Mouse (Mus musculus) G1E-ER4 (cell line): ENCODE results near the gene Tubb2b. TPM values are rescaled to one million over a fixed set of nuclear protein-coding genes. Genes with fewer than 3 reads are reported as not detected.

Source experiments
- GATA1 ChIP-seq: IDR thresholded peaks from one replicate; pipeline ENCODE4 v1.8.0; 2012; ENCODE audit warnings: low read length, inconsistent platforms
- polyA plus RNA-seq: library from polyadenylated mRNA; stranded (reverse); fragments of >175 nt; gene quantifications from 2 replicates; pipeline ENCODE4 v1.2.3, GENCODE M21; 2012

Gene Tubb2b
- polyA plus RNA-seq, 1 experiment, result 0.60 TPM

GRCm38 (mm10) chr13:34149463-34150176 is 19.4 kb upstream of the Tubb2b start:
- no peak for TF ChIP-seq GATA1

- TF ChIP-seq GATA1, result no peak
Measured at GRCm38 (mm10) chr13:34148767-34149392, 18.6 kb upstream of the Tubb2b start.

GRCm38 (mm10) chr13:34148181-34148580 is 17.9 kb upstream of the Tubb2b start:
- no peak for TF ChIP-seq GATA1

- no peak for TF ChIP-seq GATA1
Measured at GRCm38 (mm10) chr13:34146916-34147315, 16.6 kb upstream of the Tubb2b start.

GRCm38 (mm10) chr13:34143389-34143788 is 13.1 kb upstream of the Tubb2b start:
- TF ChIP-seq GATA1, result no peak

GRCm38 (mm10) chr13:34136605-34137004 is 6.3 kb upstream of the Tubb2b start:
- no peak for TF ChIP-seq GATA1

GRCm38 (mm10) chr13:34134276-34134675 is 4.0 kb upstream of the Tubb2b start:
- TF ChIP-seq GATA1, result no peak

- TF ChIP-seq GATA1, result no peak
Measured at GRCm38 (mm10) chr13:34133326-34134071, 3.2 kb upstream of the Tubb2b start.

GRCm38 (mm10) chr13:34132875-34133274 is 2.6 kb upstream of the Tubb2b start:
- TF ChIP-seq GATA1, result no peak

- TF ChIP-seq GATA1, result no peak
Measured at GRCm38 (mm10) chr13:34132299-34132698, 2.0 kb upstream of the Tubb2b start.

- no peak for TF ChIP-seq GATA1
Measured at GRCm38 (mm10) chr13:34131708-34132060, 1.4 kb upstream of the Tubb2b start.

- no peak for TF ChIP-seq GATA1
Measured at GRCm38 (mm10) chr13:34131011-34131707, 893 bp upstream of the Tubb2b start.

GRCm38 (mm10) chr13:34129485-34130225 is 611 bp downstream of the Tubb2b start:
- TF ChIP-seq GATA1, result no peak

- TF ChIP-seq GATA1, result no peak
Measured at GRCm38 (mm10) chr13:34128276-34129114, 1.8 kb downstream of the Tubb2b start.
